Mouse (Mus musculus): ENCODE measurements around the gene Sh3pxd2b. TPM values are rescaled to one million over a fixed set of nuclear protein-coding genes. Genes with fewer than 3 reads are reported as not detected.

Sh3pxd2b gene
- polyA plus RNA-seq, 1 experiment: 10.7 TPM

- no peak overlapping the region for H3K4me3 ChIP-seq (replicated peaks; ENCODE audit: extremely low read depth, low read depth, low read length)
- DNase-seq: no peak
- no peak for TF ChIP-seq CTCF (IDR thresholded peaks at IDR 0.05; ENCODE audit: insufficient read depth, low read length)
- no peak for TF ChIP-seq POLR2A (IDR thresholded peaks at IDR 0.05; ENCODE audit: borderline replicate concordance, extremely low read depth, low read depth, low read length)
- peaks cover 4% of the 10 kb centered on the region for H3K4me1 ChIP-seq (ENCODE audit: control insufficient read depth, insufficient read depth, low read length)
- WGBS: 77% methylated on average over 6 of the region's 6 CpGs
Observed at GRCm38 (mm10) chr11:32336435-32336907, 11.1 kb upstream of the Sh3pxd2b start.

- H3K4me1 ChIP-seq (ENCODE audit: control insufficient read depth, insufficient read depth, low read length): peaks cover 4% of the 10 kb centered on the region
- no peak overlapping the region for H3K4me3 ChIP-seq (replicated peaks; ENCODE audit: extremely low read depth, low read depth, low read length)
- 18% methylated on average over 2 of the region's 2 CpGs for WGBS
- TF ChIP-seq POLR2A (IDR thresholded peaks at IDR 0.05; ENCODE audit: borderline replicate concordance, extremely low read depth, low read depth, low read length) (no peak), CTCF (IDR thresholded peaks at IDR 0.05; ENCODE audit: insufficient read depth, low read length) (no peak)
- no peak for DNase-seq
Observed at GRCm38 (mm10) chr11:32339131-32339531, 8.5 kb upstream of the Sh3pxd2b start.

- no peak overlapping the region for H3K4me3 ChIP-seq (replicated peaks; ENCODE audit: extremely low read depth, low read depth, low read length)
- H3K4me1 ChIP-seq (ENCODE audit: control insufficient read depth, insufficient read depth, low read length): peaks cover 4% of the 10 kb centered on the region
- TF ChIP-seq POLR2A (IDR thresholded peaks at IDR 0.05; ENCODE audit: borderline replicate concordance, extremely low read depth, low read depth, low read length): no peak
- peak; percentile 86 for TF ChIP-seq CTCF (IDR thresholded peaks at IDR 0.05; ENCODE audit: insufficient read depth, low read length)
- DNase-seq: peak; percentile 40
- 42% methylated on average over 17 of the region's 17 CpGs for WGBS
Observed at GRCm38 (mm10) chr11:32340476-32341473, 6.8 kb upstream of the Sh3pxd2b start.

- Histone ChIP-seq H3K4me3 (replicated peaks; ENCODE audit: extremely low read depth, low read depth, low read length) (no peak overlapping the region), H3K4me1 (ENCODE audit: control insufficient read depth, insufficient read depth, low read length) (peaks cover 4% of the 10 kb centered on the region)
- WGBS: 12% methylated on average over 2 of the region's 2 CpGs
- TF ChIP-seq CTCF (IDR thresholded peaks at IDR 0.05; ENCODE audit: insufficient read depth, low read length) (peak; percentile 81), POLR2A (IDR thresholded peaks at IDR 0.05; ENCODE audit: borderline replicate concordance, extremely low read depth, low read depth, low read length) (no peak)
- peak; percentile 61 for DNase-seq
Observed at GRCm38 (mm10) chr11:32342770-32343191, 4.8 kb upstream of the Sh3pxd2b start.

GRCm38 (mm10) chr11:32343350-32343749, 4.3 kb upstream of the Sh3pxd2b start:
- TF ChIP-seq CTCF (IDR thresholded peaks at IDR 0.05; ENCODE audit: insufficient read depth, low read length): no peak
- no peak for TF ChIP-seq POLR2A (IDR thresholded peaks at IDR 0.05; ENCODE audit: borderline replicate concordance, extremely low read depth, low read depth, low read length)
- DNase-seq: no peak
- no peak overlapping the region for H3K4me3 ChIP-seq (replicated peaks; ENCODE audit: extremely low read depth, low read depth, low read length)
- 93% methylated on average over 1 of the region's 1 CpGs for WGBS
- H3K4me1 ChIP-seq (ENCODE audit: control insufficient read depth, insufficient read depth, low read length): peaks cover 7% of the 10 kb centered on the region

- Histone ChIP-seq H3K4me3 (replicated peaks; ENCODE audit: extremely low read depth, low read depth, low read length) (no peak overlapping the region), H3K4me1 (ENCODE audit: control insufficient read depth, insufficient read depth, low read length) (peaks cover 5% of the 10 kb centered on the region; the same call in 1 of the 2 replicates)
- no peak for DNase-seq
- TF ChIP-seq POLR2A (IDR thresholded peaks at IDR 0.05; ENCODE audit: borderline replicate concordance, extremely low read depth, low read depth, low read length): no peak
- TF ChIP-seq CTCF (IDR thresholded peaks at IDR 0.05; ENCODE audit: insufficient read depth, low read length): no peak
- 61% methylated on average over 6 of the region's 6 CpGs for WGBS
Observed at GRCm38 (mm10) chr11:32345504-32346297, 1.9 kb upstream of the Sh3pxd2b start.

GRCm38 (mm10) chr11:32347264-32347606, 385 bp upstream of the Sh3pxd2b start:
- TF ChIP-seq CTCF (IDR thresholded peaks at IDR 0.05; ENCODE audit: insufficient read depth, low read length): no peak
- TF ChIP-seq POLR2A (IDR thresholded peaks at IDR 0.05; ENCODE audit: borderline replicate concordance, extremely low read depth, low read depth, low read length): no peak

GRCm38 (mm10) chr11:32348433-32349283, 1.0 kb downstream of the Sh3pxd2b start:
- 20% methylated on average over 9 of the region's 9 CpGs for WGBS
- no peak for TF ChIP-seq POLR2A (IDR thresholded peaks at IDR 0.05; ENCODE audit: borderline replicate concordance, extremely low read depth, low read depth, low read length)
- no peak for TF ChIP-seq CTCF (IDR thresholded peaks at IDR 0.05; ENCODE audit: insufficient read depth, low read length)
- Histone ChIP-seq H3K4me1 (ENCODE audit: control insufficient read depth, insufficient read depth, low read length) (peaks cover 5% of the 10 kb centered on the region; the same call in 1 of the 2 replicates), H3K4me3 (replicated peaks; ENCODE audit: extremely low read depth, low read depth, low read length) (peak overlapping the region; percentile 95)
- DNase-seq: no peak

More at GRCm38 (mm10) chr11:32347264-32347606, 385 bp upstream of the Sh3pxd2b start:
- Histone ChIP-seq H3K4me1 (ENCODE audit: control insufficient read depth, insufficient read depth, low read length) (peaks cover 5% of the 10 kb centered on the region; the same call in 1 of the 2 replicates), H3K4me3 (replicated peaks; ENCODE audit: extremely low read depth, low read depth, low read length) (peak overlapping the region; percentile 55)
- no peak for DNase-seq
- 6% methylated on average over 10 of the region's 10 CpGs for WGBS
